Mouse (Mus musculus): Measurements from ENCODE around the gene Olfr750. TPM values are rescaled to one million over a fixed set of nuclear protein-coding genes. Genes with fewer than 3 reads are reported as not detected.
A peak's percentile ranks its signal among the peaks of the same experiment; 100 is the strongest.

The Olfr750 gene
- polyA plus RNA-seq, 1 experiment from 2014 or later = not detected

- Histone ChIP-seq H3K36me3 (no peaks in the 10 kb centered on the region), H3K9ac (no peak overlapping the region), H3K4me2 (no peak overlapping the region), H3K9me3 (no peaks in the 10 kb centered on the region), H3K4me3 (no peak overlapping the region), H3K27me3 (no peaks in the 10 kb centered on the region), H3K27ac (no peak overlapping the region), H3K4me1 (peaks cover 7% of the 10 kb centered on the region; the same call in 1 of the 2 replicates)
- ATAC-seq (ENCODE audit: borderline replicate concordance, extremely low read depth, low FRiP score, low TSS enrichment) = no peak
- WGBS = 44% methylated on average over 5 of the region's 5 CpGs
Measured at GRCm38 (mm10) chr14:51051941-51052340, 22.3 kb downstream of the Olfr750 start.

GRCm38 (mm10) chr14:51050063-51050462 lies 24.2 kb downstream of the Olfr750 start, which contains the start of gene Rnase11:
Gene Rnase11 (minus strand): TSS chr14:51050163.
- no peaks in the 10 kb centered on the region for H3K36me3 ChIP-seq
- no peak within 1 kb of the TSS for H3K4me3 ChIP-seq
- no peak within 1 kb of the TSS for H3K4me2 ChIP-seq
- H3K27me3 ChIP-seq = no peaks in the 10 kb centered on the region
- H3K4me1 ChIP-seq = peaks cover 7% of the 10 kb centered on the region; the same call in 1 of the 2 replicates
- H3K27ac ChIP-seq = no peak within 1 kb of the TSS
- WGBS = 85% methylated on average over 2 of the region's 2 CpGs
- no peak within 1 kb of the TSS for H3K9ac ChIP-seq
- H3K9me3 ChIP-seq = no peaks in the 10 kb centered on the region
- ATAC-seq (ENCODE audit: borderline replicate concordance, extremely low read depth, low FRiP score, low TSS enrichment) = no peak

- Histone ChIP-seq H3K9me3 (no peaks in the 10 kb centered on the region), H3K4me3 (no peak overlapping the region), H3K27me3 (no peaks in the 10 kb centered on the region), H3K4me2 (no peak overlapping the region), H3K27ac (no peak overlapping the region), H3K4me1 (peaks cover 7% of the 10 kb centered on the region; the same call in 1 of the 2 replicates), H3K36me3 (no peaks in the 10 kb centered on the region), H3K9ac (no peak overlapping the region)
- WGBS = 15% methylated on average over 5 of the region's 5 CpGs
- ATAC-seq (ENCODE audit: borderline replicate concordance, extremely low read depth, low FRiP score, low TSS enrichment) = peak; percentile 55; the same call in 1 of the 2 replicates
Measured at GRCm38 (mm10) chr14:51047846-51048245, 26.4 kb downstream of the Olfr750 start.

- Histone ChIP-seq H3K27me3 (no peaks in the 10 kb centered on the region), H3K4me3 (no peak within 1 kb of the TSS), H3K9me3 (no peaks in the 10 kb centered on the region), H3K36me3 (no peaks in the 10 kb centered on the region), H3K9ac (no peak within 1 kb of the TSS), H3K4me2 (no peak within 1 kb of the TSS), H3K4me1 (no peaks in the 10 kb centered on the region), H3K27ac (no peak within 1 kb of the TSS)
- 78% methylated on average over 6 of the region's 6 CpGs for WGBS
- ATAC-seq (ENCODE audit: borderline replicate concordance, extremely low read depth, low FRiP score, low TSS enrichment) = no peak
Measured at GRCm38 (mm10) chr14:51041769-51042168, 32.5 kb downstream of the Olfr750 start, which contains the start of gene Rnase9. Gene Rnase9 (minus strand): TSS chr14:51041869.

- ATAC-seq (ENCODE audit: borderline replicate concordance, extremely low read depth, low FRiP score, low TSS enrichment) = no peak
- 77% methylated on average over 4 of the region's 4 CpGs for WGBS
- Histone ChIP-seq H3K4me2 (no peak overlapping the region), H3K9me3 (no peaks in the 10 kb centered on the region), H3K4me1 (no peaks in the 10 kb centered on the region), H3K4me3 (no peak overlapping the region), H3K27me3 (no peaks in the 10 kb centered on the region), H3K36me3 (no peaks in the 10 kb centered on the region), H3K27ac (no peak overlapping the region), H3K9ac (no peak overlapping the region)
Measured at GRCm38 (mm10) chr14:51036214-51036613, 38.0 kb downstream of the Olfr750 start.

- Histone ChIP-seq H3K27me3 (no peaks in the 10 kb centered on the region), H3K4me3 (no peak overlapping the region), H3K4me2 (no peak overlapping the region), H3K27ac (no peak overlapping the region), H3K9ac (no peak overlapping the region), H3K36me3 (no peaks in the 10 kb centered on the region), H3K4me1 (no peaks in the 10 kb centered on the region), H3K9me3 (no peaks in the 10 kb centered on the region)
- 26% methylated on average over 1 of the region's 1 CpGs for WGBS
- no peak for ATAC-seq (ENCODE audit: borderline replicate concordance, extremely low read depth, low FRiP score, low TSS enrichment)
Measured at GRCm38 (mm10) chr14:51035206-51035605, 39.0 kb downstream of the Olfr750 start.

GRCm38 (mm10) chr14:51027387-51028155 lies 46.7 kb downstream of the Olfr750 start:
- ATAC-seq (ENCODE audit: borderline replicate concordance, extremely low read depth, low FRiP score, low TSS enrichment) = no peak
- Histone ChIP-seq H3K36me3 (no peaks in the 10 kb centered on the region), H3K9ac (no peak overlapping the region), H3K4me3 (no peak overlapping the region), H3K4me1 (no peaks in the 10 kb centered on the region), H3K4me2 (no peak overlapping the region), H3K27ac (no peak overlapping the region), H3K9me3 (no peaks in the 10 kb centered on the region), H3K27me3 (no peaks in the 10 kb centered on the region)
- WGBS = 61% methylated on average over 3 of the region's 3 CpGs

GRCm38 (mm10) chr14:51026391-51027133 lies 47.7 kb downstream of the Olfr750 start:
- H3K4me1 ChIP-seq = no peaks in the 10 kb centered on the region
- WGBS = 40% methylated on average over 5 of the region's 5 CpGs
- no peak overlapping the region for H3K9ac ChIP-seq
- H3K4me2 ChIP-seq = no peak overlapping the region
- no peak overlapping the region for H3K4me3 ChIP-seq
- H3K27ac ChIP-seq = no peak overlapping the region
- ATAC-seq (ENCODE audit: borderline replicate concordance, extremely low read depth, low FRiP score, low TSS enrichment) = no peak
- no peaks in the 10 kb centered on the region for H3K27me3 ChIP-seq
- H3K36me3 ChIP-seq = no peaks in the 10 kb centered on the region
- H3K9me3 ChIP-seq = no peaks in the 10 kb centered on the region

GRCm38 (mm10) chr14:51024820-51025219 lies 49.4 kb downstream of the Olfr750 start:
- 79% methylated on average over 1 of the region's 1 CpGs for WGBS
- Histone ChIP-seq H3K4me1 (no peaks in the 10 kb centered on the region), H3K9me3 (no peaks in the 10 kb centered on the region), H3K4me3 (no peak overlapping the region), H3K4me2 (no peak overlapping the region), H3K9ac (no peak overlapping the region), H3K27ac (no peak overlapping the region), H3K27me3 (no peaks in the 10 kb centered on the region), H3K36me3 (no peaks in the 10 kb centered on the region)
- no peak for ATAC-seq (ENCODE audit: borderline replicate concordance, extremely low read depth, low FRiP score, low TSS enrichment)

- H3K4me3 ChIP-seq = no peak overlapping the region
- ATAC-seq (ENCODE audit: borderline replicate concordance, extremely low read depth, low FRiP score, low TSS enrichment) = no peak
- H3K4me1 ChIP-seq = no peaks in the 10 kb centered on the region
- 74% methylated on average over 4 of the region's 4 CpGs for WGBS
- H3K9me3 ChIP-seq = no peaks in the 10 kb centered on the region
- no peak overlapping the region for H3K9ac ChIP-seq
- H3K27ac ChIP-seq = no peak overlapping the region
- H3K36me3 ChIP-seq = no peaks in the 10 kb centered on the region
- no peak overlapping the region for H3K4me2 ChIP-seq
- no peaks in the 10 kb centered on the region for H3K27me3 ChIP-seq
Measured at GRCm38 (mm10) chr14:51023457-51023856, 50.8 kb downstream of the Olfr750 start.

- no peak overlapping the region for H3K27ac ChIP-seq
- 49% methylated on average over 3 of the region's 3 CpGs for WGBS
- no peaks in the 10 kb centered on the region for H3K36me3 ChIP-seq
- no peak overlapping the region for H3K9ac ChIP-seq
- no peak overlapping the region for H3K4me3 ChIP-seq
- no peak overlapping the region for H3K4me2 ChIP-seq
- H3K9me3 ChIP-seq = no peaks in the 10 kb centered on the region
- no peak for ATAC-seq (ENCODE audit: borderline replicate concordance, extremely low read depth, low FRiP score, low TSS enrichment)
- H3K27me3 ChIP-seq = no peaks in the 10 kb centered on the region
- no peaks in the 10 kb centered on the region for H3K4me1 ChIP-seq
Measured at GRCm38 (mm10) chr14:51017256-51017655, 57.0 kb downstream of the Olfr750 start.

All from lung, embryonic 15.5 days (tissue).